Mouse (Mus musculus): ENCODE results near the gene Lrrtm1. TPM values are rescaled to one million over a fixed set of nuclear protein-coding genes. Genes with fewer than 3 reads are reported as not detected.

Gene Lrrtm1
- polyA plus RNA-seq (2017; shearing (Covaris generic)): not detected

DNA sequence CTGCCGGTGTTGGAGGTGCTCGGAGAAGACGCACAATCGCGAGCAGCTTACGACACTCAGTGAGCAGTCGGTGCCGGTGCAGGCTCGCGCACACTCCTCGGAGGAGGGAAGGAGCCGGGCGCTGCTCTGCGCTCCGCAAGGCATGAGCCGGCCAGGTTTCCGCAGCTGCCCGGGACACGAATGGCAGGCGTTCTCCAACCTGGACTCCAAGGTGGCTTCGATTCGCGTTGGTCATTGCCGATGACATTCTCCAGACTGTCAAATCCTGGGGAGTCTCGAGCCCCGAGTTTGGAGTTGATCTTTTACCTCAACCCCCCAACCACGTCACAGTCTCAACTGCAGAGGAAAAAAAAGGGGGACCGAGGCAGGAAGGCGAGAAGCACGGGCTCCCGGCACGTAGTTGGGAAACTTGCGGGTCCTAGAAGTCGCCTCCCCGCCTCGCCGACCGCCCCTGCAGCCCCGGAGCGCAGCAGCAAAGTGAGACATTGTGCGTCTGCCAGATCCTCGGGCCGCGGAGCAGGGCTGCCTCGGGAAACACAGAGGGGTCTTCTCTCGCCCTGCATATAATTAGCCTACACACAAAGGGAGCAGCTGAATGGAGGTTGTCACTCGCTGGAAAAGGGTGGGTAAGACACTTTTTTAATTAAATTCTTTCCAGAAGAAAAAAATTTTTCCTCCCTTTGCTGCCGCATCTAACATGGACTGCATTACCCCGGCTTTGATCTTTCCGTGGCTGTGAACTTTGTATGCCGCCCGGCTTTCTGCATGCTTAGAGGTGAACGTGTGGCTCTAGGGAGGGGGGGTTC lies at the start of gene Lrrtm1:
Lrrtm1 (plus strand) TSS at position 89 of the 806 bp plus-strand sequence.

All from naive thymus-derived CD4-positive, alpha-beta T cell, adult 5 months (primary cell).